Mouse (Mus musculus) kidney, adult 11 months (tissue): ENCODE measurements around the gene Nav3.

Source experiments
- DNase-seq: peaks from one replicate; pipeline ENCODE4 v3.0.0; 2022

The Nav3 gene

DNA sequence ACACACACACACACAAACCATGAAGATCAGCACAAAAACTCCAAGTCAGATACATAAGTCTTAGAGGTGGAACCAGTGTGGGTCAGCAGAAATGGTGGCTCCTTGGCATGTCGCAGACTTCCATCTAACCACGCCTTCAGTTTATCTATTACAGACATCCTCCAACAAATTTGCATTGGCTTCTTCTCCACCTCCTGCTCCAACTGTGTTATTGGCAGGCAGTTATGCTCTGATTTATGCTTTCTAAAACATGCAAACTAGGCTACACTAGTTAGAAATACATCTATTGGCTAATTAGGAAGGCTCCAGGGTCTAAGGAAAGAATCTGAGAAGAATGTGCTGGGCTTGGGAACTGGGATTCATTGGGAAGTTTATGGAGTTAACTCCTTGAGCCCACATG is 75.2 kb downstream of the Nav3 start:
- DNase-seq: no peak

DNA sequence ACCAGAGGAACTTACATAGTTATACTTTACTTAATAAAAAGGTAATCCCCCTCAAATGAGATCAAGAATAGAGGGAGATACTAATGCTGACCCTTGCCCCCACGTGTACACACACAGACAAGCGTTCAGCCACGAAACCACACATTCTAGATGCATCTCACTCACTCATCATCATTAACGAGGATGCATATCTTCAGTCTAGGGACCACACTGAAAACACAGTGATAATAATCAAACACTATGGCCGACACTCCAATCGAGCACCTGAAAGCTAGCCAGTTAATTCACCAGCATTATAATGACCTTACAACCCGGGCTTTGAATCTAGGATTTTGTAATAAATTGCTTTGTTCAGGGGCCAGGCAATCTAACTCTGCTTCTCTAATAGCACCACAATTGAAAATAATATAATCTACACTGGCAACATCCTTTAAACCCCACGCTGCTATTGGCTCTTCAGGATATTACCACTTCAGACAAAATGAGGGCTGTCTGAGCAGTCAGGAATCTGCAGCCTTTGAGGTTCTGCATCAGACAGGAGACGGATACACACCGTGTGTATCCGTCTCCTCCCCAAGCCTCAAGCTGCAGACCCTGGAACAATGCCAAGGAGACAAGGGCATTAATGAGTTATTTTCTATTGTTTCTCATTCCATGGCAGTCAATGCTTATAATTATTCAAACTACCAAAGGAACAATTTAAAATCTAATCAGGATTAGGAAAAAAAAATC is 83.1 kb downstream of the Nav3 start:
- no peak for DNase-seq

DNA sequence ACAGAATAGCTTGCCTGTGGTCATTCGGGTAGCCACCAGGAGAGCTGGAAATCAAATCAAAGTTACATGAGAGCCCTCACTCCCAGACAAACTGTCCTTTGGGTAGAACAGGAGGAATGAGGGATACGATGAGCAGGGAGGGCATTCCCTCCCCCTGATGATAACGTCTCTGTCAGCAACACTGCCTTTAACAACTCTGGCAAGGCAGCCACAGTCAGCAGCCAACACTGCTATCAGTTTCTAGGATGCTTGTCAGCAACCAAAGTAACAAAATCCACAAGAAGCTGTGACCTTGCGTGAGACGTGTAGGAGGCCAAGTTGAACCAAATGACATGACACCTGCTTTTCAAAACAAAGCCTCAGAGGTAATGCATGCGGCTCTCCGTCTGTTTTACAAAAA is 103.9 kb downstream of the Nav3 start:
- DNase-seq: no peak

DNA sequence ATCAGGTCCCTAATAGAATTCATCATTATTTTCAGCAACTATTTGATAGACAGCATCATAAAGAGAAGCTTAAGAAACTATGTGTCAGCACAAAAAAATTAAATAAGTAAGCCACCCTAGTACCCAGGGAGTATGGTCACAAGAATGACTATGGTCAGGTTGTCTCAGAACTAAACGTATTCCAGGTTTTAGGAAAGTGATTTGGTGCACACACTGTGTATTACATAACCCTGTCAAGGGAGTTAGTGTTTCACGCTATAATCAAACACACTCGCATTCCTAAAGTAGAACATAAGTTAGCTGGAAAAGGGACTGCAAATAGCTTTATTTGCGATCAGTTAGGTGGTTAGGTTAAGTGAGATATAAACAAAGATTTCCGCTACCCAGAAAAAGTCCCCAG is 126.0 kb downstream of the Nav3 start:
- no peak for DNase-seq

DNA sequence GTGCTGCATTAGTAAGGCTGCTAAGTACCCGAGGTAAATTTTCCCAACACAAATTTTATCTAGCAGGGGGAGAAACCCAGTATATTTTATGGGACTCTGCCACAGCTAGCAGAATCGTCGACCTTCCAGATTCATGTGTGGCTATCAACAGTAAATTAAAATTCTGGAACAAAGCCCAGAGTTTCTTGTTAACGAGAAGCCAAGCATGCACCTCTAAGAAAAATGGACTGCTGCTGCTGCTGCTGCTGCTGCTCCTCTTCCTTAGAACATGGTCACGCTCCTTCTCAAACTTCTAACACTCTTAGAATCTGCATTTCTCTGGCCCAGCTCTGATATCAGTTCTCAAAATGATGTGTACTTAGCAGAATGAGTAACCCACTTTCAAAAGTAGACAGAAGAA is 126.4 kb downstream of the Nav3 start:
- no peak for DNase-seq

DNA sequence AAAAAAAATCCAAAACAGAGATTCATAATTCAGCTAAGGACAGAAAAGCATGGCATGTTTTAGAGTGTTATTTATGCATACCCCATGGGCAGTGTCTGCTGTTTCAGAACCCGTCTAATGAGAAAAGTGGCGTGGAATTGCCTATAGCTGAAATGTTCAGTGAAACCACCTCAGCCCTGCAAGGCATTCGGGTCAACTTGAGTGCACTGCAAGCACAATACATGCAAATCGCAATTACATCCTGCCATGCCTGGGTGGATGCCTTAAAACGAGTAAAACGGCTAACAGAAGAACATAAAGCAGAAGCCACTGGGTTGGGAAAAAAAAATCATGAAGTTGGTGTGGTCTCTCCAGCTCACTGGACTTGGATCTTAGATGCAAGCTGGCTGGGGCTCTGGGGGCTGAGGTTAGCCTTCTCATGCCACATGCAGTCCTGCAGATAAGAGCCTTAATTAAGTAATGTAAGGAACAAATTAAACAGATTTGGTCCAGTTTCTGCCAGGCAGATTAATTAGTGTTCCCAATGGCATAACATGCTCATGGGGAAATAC is 133.8 kb downstream of the Nav3 start:
- no peak for DNase-seq

DNA sequence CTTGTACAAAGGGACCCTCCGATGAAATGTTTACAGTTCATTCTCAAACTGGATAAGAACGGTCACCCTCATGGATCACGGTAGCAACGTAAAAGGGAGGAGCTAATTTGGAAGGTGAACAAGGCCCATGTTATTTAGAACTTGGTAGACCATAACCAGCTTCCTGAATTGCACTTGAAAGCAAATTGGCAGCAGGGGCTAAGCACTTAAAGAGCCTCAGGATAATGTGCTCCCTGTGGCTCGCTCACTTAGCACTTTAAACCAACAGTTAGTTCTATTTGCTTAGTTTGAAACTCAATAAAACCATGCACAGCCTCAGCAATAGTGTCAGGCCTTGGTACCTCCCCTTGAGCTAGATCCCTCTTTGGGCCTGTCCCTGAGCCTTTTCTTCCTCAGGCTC is 138.7 kb downstream of the Nav3 start:
- no peak for DNase-seq

DNA sequence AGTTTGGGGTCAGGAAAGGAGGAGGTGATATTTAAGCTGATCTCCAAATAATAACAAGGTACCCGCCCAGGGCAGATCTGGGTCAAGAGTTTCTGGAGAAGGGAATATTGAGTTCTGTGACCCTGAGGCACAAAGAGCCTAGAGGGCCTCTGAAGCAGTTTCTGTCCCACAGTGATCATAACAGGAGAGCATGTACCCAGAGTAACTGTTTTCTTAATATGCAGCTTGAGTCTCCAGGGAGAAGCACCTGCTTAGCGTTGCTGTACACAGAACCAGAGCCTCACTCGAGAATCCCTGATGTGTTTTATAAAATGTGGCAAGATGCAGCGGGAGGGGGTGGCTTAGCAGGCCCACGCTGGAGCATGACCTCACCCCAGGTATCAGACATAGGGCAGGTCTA is 141.5 kb downstream of the Nav3 start:
- DNase-seq: no peak

DNA sequence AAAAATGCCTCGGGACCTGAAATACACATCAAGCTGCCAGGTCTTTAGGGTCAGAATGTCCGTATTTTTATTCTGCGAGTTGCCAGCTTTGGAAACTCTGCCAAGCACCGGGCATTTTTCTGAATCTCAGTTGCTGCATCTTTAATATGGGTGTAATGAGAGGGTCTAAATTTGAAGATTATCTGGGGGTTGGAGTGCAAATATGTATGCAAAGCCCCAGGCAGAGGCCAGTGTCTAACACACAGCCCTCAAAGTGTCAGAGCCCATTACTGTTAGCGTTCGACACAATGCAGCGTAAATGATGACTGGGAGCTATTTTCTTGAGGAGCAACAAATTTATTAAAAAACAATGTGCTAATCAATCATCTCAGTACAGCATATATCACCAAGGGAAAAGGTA is 142.0 kb downstream of the Nav3 start:
- no peak for DNase-seq

DNA sequence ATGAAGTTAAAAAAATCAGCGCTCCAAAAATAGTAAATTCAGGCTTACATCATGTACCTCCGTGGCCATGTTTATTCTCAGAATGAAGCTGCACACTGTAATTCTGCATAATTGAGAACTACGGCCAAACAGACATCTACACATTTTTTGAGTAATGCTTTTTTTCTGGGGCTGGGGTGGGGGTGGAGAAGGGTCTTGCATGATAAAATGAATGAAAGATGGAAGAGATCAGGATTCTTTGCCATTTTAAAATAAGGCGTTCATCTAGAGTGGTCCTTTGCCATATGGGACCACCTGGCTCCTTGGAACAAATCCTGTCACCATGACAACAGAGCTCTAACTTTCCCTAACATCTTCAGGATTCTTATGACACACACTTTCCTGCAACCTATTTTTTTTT is 146.5 kb downstream of the Nav3 start:
- DNase-seq: no peak

DNA sequence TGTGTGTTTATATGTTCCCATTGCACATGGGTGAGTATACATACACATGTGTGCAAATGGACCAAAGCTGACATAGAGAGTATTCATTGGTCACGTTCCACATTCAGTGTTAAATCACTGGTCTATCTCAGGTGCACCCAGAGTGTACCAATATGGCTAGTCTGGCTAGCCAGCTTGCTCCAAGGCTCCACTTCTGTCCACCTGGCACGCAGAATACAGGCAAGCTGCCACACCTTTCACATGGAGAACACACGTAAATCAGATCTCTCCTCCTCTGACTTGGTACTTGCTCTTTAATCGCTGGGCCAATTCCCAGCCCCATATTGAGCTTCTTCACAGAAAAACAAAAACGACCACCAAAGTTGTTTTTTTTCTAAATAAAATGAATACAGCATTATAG is 150.4 kb downstream of the Nav3 start:
- no peak for DNase-seq

DNA sequence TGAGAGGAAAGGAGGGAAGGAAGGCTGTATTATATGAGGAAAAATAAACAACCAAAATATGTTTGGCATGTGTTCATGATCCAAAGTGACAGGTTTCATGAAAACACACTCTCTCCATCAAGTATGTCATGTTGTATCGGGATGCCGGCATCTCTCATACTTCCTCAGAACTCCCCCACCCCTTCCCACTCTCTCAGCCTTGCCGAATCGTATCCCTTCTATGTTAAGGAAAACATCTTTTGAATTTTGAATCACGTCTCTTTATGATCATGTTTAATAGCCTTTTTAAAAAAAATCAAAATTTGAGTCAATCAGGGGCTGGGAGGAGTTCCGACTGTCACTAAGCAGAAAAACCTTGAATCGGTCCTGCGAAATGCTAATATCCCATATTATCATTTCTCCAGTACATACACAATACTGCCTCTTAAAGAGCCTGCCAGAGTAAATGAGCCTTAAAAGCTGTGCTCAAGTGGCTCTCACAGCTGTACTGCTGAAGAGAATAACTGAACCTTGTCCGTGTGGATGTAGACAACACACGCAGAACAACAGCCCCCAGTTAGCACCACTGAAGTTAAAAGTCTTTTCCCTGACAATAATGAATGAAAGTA is 165.9 kb downstream of the Nav3 start:
- DNase-seq: no peak

DNA sequence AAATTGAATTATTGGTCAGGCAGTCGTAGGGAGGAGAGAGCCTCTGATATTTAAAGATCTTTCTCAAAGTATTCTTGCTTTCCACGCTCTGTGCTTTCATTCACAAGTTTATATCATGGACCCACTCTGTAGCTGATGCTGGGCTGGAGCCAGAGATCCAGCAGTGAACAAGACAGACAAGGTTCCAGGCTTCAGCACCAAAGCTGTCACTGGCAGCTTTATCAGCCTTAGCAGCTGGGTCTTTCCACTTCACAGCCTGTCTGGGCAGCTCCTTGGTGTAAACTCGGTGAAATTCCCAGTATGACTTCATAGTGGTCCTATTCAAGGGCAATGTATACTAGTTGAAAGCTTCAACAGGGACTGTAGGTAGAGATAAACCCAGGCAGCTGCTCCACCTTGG is 172.1 kb downstream of the Nav3 start:
- no peak for DNase-seq

DNA sequence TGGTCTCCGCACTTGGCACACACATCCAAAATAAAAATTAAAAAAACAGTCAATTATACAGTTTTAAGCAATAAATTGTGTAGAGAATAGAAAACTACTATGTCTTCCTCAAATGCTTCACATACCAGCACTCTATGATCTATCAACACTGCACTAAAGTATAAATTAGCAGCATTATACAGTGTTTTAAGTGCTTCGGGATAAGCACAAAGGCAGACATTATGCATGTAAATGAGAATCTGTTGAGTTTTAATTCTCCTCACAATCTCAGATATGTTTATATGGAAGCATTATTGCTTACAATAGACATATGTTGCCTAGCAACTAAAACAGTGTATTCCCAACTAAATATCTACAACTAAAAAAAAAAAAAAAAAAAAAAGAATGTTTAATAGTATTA is 183.2 kb downstream of the Nav3 start:
- no peak for DNase-seq

DNA sequence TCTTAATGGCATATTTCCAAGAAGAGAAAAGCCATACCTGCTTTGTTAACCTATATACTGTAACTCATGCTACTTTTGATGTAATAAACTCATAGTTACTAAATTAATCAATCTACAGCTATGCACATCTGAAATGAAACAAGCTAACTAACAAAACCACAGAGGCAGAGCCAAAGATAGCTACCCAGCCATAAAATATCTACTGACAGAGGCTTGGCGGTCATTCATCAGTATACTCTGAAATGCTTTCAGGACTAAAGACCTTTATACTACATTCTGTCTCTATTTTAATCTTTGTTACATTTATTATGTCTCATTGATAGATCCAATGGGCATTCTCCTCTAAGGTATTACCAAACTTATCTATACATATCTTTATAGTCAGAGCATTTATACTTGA is 185.4 kb downstream of the Nav3 start:
- DNase-seq: no peak

DNA sequence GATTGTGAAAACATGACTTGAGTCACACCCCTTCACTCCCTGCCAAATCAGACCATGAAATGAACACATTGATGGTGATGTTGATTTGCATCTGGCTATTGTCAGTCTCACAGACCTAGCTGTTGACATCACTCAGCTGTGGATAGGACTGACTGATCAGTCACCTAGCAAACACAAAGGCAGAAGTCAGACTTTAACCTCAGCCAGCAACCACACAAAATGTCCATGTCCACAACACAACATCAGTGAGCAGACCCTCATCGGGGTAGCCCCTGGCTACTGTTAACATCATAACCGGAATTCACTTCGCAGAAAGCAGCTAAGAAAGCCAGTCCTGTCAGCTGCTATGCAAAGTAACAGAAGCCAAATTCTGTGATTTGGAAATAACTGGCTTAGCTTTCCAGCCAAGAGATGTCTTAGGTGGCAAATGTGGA is 213.9 kb downstream of the Nav3 start:
- no peak for DNase-seq

DNA sequence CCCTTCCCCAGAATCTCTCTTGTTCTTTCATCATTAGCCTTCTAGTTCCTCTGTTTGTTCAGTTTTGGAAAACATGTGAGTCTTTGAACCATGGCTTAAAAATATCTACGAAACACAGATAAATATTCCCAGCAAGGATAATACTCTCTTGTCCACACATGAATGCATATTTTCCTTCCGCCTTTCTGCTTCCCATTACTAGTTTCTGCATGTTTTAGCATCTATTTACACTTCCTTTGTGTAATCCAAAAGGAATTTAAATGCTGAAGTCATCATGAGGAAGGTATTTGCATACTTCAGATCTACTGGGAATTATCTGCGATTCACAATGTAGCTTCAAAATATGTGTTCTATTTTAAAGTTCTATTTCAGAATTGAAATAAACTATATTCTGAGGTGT is 215.3 kb downstream of the Nav3 start:
- DNase-seq: no peak

DNA sequence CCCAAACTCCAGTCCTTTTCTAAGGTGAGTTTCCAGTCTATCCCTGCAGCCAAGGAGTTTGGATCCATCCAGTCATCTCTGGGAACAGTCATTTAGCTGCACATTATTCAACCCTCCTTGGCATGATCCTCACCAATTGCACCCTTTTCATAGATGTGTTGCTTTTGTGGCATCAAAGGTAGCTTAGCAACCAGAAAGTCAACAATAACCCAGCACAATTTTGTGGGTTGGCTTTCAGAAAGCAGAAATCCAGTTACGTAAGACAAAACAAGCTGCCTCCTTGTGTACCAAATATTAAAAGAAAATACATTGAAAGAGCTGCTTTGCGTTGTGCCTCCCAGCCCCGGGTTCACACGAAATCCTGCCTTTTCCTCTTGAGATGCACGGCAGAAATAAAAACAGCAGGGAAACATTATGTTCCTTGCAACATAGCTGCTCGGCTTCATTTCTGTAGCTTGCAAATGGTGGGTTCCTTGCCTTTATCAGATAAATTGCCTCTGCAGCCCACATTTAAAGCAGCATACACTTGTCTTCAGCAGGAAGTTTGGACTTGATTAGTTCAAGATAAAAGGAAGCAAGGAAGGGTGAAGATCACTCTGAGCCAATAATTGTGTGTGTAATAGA is 222.6 kb downstream of the Nav3 start:
- DNase-seq: no peak

DNA sequence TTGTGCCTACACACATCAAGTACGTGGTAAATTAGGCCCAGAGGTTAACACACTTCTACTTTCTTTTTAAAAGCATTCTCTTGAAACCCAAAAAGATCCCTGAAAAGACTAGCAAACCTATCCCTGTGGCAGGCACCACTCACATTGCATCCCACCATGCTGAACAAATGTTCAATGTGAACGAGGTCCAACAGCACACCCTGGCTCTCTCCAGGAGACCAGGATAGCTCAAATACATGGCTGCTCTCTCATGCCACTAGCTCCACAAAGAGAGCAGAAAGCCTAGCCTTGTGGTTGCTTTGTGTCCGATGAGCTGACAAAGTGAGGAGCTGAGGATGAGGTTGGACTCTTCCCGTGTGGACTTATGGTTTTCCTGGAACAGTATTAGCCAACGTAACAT is 249.6 kb downstream of the Nav3 start:
- DNase-seq: no peak

DNA sequence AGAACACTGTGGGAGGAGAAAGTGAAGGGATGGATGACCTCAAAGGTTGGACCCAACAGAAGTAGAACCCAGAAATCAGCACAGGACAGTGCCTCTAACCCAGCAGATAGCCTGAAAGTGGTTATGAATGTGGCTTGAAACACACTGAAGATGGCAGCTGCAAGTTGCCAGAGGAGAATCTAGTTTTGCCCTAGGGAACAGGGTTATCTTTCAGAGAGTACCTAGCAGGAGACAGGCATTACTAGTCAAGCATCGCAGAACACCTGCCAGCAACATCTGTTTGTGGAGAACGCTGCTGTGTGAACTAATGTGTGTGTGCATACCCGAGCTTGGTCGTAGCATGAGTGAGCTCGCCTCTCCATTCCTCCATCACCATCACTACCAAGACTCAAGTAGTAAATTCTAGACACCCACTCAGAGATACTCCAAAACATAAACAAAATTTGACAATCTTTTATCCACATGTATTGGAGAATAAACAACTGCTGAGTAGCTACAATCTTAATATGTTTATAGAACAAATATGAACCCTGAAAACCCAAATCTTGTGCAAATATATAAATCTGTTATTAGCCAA is 251.8 kb downstream of the Nav3 start:
- DNase-seq: no peak

DNA sequence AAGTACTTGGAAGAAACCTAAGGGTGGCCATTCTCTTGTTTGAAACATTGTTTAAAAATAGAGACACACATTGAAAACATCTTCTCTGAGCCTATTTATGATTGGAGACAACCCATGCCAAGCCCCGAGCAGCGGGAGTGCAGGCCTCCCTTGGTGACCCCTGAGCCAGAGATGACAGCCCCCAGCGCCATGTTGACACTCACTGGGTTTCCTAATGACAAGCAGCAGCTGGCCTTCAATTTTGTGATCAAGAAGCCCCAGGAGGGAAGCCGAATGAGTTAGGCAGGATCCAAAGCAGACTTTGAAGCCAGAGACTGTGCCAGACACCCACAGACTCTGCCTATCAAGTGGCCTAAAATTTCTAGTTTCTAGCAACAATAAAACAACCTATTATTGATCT is 263.1 kb downstream of the Nav3 start:
- DNase-seq: no peak

DNA sequence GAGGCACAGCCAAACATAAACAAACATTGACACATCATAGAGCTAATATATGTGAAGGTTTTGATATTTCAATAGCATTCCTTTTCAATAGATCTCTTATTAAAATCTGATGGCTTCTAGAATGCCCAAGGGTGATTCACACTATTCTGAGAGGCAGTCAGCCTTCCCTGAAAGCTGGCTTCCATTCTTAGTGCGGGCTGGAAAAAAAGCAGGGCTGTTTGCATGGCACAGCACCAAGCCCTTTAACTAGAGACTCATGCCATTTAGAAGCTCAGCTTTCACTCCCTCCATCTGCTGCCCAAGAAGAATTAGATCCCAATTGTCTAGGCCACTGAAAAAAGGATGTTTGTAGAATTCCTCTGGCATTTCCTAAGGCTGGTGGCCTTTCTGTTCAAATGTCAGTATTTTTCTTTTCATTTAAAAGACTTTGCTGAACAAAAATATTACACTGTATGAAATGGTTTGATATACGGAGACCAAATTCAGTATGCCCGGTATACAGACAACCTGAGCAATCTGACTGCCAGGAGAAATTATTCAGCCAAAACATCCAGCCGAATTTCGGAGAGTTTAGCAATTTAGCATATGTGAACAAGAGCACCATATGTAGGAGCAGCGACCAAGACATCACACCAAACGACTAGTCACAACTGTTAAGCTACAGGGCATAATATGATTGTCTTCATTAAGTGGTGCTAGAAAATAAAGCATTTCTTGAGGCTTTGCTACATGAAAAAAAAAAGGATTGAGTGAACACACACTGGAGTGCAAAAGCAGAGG is 263.8 kb downstream of the Nav3 start:
- no peak for DNase-seq

DNA sequence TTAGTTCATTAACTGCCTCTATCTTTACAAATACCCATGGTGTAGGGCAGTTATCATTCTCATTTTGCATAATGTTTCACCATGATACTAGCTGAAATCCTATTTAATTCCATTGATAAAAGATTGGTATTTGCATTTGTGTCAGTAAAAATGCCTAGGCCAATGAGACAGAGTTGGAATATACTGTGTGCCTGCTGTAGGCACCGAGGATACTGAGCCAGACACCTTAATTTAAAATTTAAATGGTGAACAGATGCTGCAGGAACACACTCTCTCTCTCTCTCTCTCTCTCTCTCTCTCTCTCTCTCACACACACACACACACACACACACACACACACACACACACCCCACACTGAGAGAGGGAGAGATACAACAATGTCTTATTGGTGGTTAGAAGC is 269.8 kb downstream of the Nav3 start:
- DNase-seq: no peak
